Mouse (Mus musculus) small intestine, adult 2 months (tissue): ENCODE data around the gene Crlf1. TPM values are rescaled to one million over a fixed set of nuclear protein-coding genes. Genes with fewer than 3 reads are reported as not detected.

Experiments used
- H3K27ac ChIP-seq: fragments of 200-500 bp; 2 replicates; pipeline ENCODE4 v1.5.1; 2012; ENCODE audit warnings: low read depth, low read length, control low read depth, inconsistent platforms; ENCODE audit not compliant: insufficient read depth
- H3K27me3 ChIP-seq: fragments of 200-500 bp; 2 replicates; pipeline ENCODE4 v1.6.1; 2012; ENCODE audit warnings: mild to moderate bottlenecking, moderate library complexity, low read length, inconsistent platforms; ENCODE audit not compliant: control insufficient read depth, insufficient read depth
- H3K36me3 ChIP-seq: fragments of 200-500 bp; 2 replicates; pipeline ENCODE4 v1.6.1; 2012; ENCODE audit warnings: mild to moderate bottlenecking, low read length, control low read depth, inconsistent platforms; ENCODE audit not compliant: control insufficient read depth, insufficient read depth
- H3K4me1 ChIP-seq: fragments of 200-500 bp; 2 replicates; pipeline ENCODE4 v1.6.1; 2012; ENCODE audit warnings: low read length, inconsistent platforms, mixed read lengths; ENCODE audit not compliant: control insufficient read depth, insufficient read depth, insufficient read length
- H3K4me3 ChIP-seq: fragments of 200-500 bp; 2 replicates; pipeline ENCODE4 v1.5.1; 2012; ENCODE audit warnings: low read depth, mild to moderate bottlenecking, control low read depth, inconsistent platforms, low read length, moderate library complexity
- CTCF ChIP-seq: fragments of 200-500 bp; IDR thresholded peaks from 2 replicates; pipeline ENCODE4 v1.5.1; 2012; ENCODE audit warnings: low read depth, mild to moderate bottlenecking, control low read depth, inconsistent platforms, low read length, moderate library complexity, mixed read lengths; ENCODE audit not compliant: insufficient replicate concordance, insufficient read length; ENCODE audit errors: extremely low read depth
- POLR2A ChIP-seq: fragments of 200-500 bp; IDR thresholded peaks from 2 replicates; pipeline ENCODE4 v1.6.1; 2012; ENCODE audit warnings: low read depth, mild to moderate bottlenecking, control low read depth, inconsistent platforms, low read length, moderate library complexity
- WGBS: fragments of 180-500 bp; shearing (Covaris S2); methylation state at CpG from one replicate; pipeline ENCODE4 v1.1.7; 2018; 5-methylcytosine and 5-hydroxymethylcytosine counted together
- polyA plus RNA-seq: library from polyadenylated mRNA; depleted of rRNA; stranded (reverse); fragments of >200 nt; gene quantifications from 2 replicates; pipeline ENCODE4 v1.2.3, GENCODE M21; 2012

Gene Crlf1
- polyA plus RNA-seq, 1 experiment: 2.3 TPM

DNA sequence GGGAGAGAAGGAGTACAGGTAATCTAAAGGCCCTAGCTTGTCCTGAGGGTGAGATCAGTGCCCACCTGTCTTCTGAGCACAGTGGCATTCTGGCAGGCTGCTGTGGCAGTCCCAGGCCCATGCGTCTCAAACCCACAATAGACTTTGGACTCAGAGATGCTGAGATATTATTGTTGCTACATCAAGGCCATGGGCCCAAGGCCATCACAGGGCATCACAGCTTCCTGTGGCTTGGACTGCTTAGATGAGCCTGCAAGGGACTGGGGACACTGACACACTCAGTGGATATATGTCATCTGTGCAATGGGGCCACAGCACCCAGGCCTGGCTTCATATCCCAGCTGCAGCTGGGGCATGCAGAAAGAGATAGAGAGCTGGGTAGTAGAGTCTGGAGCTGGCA, 36.0 kb upstream of the Crlf1 start:
- no peak for TF ChIP-seq CTCF
- no peak for TF ChIP-seq POLR2A
- WGBS: 54% methylated on average over 1 of the region's 1 CpGs
- Histone ChIP-seq H3K27ac (no peak overlapping the region), H3K27me3 (no peaks in the 10 kb centered on the region), H3K4me1 (no peaks in the 10 kb centered on the region), H3K36me3 (0 out of 2 replicates have a peak, but pooled peaks cover 3% of the 10 kb centered on the region), H3K4me3 (no peak overlapping the region)

DNA sequence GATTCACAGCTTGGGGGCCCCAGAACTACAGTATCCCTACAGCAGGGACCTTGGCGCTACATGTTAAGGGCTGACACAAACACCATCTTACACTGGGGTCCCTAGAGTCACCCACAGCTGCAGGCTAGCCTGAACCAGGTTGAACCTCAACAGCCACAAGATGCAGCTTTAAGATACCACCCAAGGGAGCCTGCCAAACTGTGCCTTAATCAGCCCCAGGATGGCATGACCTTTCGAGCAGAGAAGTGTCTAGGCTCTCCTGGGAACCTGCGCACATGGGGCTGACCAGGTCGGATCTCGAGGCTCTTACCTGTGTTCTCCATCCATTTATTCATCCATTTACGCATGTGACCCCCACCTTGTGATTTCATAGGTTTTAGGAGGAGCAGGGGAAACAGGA, 35.1 kb upstream of the Crlf1 start:
- TF ChIP-seq CTCF (no peak), POLR2A (no peak)

GRCm38 (mm10) chr8:70458462-70458861, 34.5 kb upstream of the Crlf1 start:
- Histone ChIP-seq H3K36me3 (no peaks in the 10 kb centered on the region), H3K27me3 (no peaks in the 10 kb centered on the region), H3K4me1 (no peaks in the 10 kb centered on the region), H3K4me3 (no peak overlapping the region), H3K27ac (no peak overlapping the region)
- TF ChIP-seq CTCF: no peak
- no peak for TF ChIP-seq POLR2A
- 77% methylated on average over 3 of the region's 3 CpGs for WGBS

More for the DNA sequence above, 35.1 kb upstream of the Crlf1 start:
- Histone ChIP-seq H3K4me1 (no peaks in the 10 kb centered on the region), H3K27ac (no peak overlapping the region), H3K4me3 (no peak overlapping the region), H3K27me3 (no peaks in the 10 kb centered on the region), H3K36me3 (no peaks in the 10 kb centered on the region)
- WGBS: 87% methylated on average over 6 of the region's 6 CpGs

DNA sequence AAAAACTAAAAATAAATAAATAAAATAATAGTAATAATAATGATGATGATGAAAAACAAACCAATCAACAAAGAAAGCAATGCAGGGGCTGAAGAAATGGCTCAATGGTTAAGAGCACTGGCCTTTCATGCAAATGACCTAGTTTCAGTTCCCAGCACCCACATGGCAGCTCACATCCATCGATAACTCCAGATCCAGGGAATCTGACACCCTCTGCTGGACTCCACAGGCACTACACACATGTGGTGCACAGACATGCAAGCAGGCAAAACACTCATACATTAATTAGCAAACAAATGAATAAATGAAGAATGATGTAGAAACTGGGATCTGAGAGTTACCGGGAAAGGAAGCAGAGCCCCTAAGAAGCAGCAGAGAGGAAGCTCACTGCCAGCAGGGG, 33.3 kb upstream of the Crlf1 start:
- WGBS: 94% methylated on average over 2 of the region's 2 CpGs
- no peak for TF ChIP-seq CTCF
- no peak for TF ChIP-seq POLR2A
- H3K4me3 ChIP-seq: no peak overlapping the region
- no peaks in the 10 kb centered on the region for H3K4me1 ChIP-seq
- no peaks in the 10 kb centered on the region for H3K36me3 ChIP-seq
- H3K27me3 ChIP-seq: no peaks in the 10 kb centered on the region
- no peak overlapping the region for H3K27ac ChIP-seq

- no peaks in the 10 kb centered on the region for H3K36me3 ChIP-seq
- H3K4me1 ChIP-seq: no peaks in the 10 kb centered on the region
- no peak overlapping the region for H3K27ac ChIP-seq
- no peak overlapping the region for H3K4me3 ChIP-seq
- 97% methylated on average over 5 of the region's 5 CpGs for WGBS
- TF ChIP-seq CTCF (no peak), POLR2A (no peak)
- no peaks in the 10 kb centered on the region for H3K27me3 ChIP-seq
Measured at GRCm38 (mm10) chr8:70460199-70460598, 32.8 kb upstream of the Crlf1 start.

DNA sequence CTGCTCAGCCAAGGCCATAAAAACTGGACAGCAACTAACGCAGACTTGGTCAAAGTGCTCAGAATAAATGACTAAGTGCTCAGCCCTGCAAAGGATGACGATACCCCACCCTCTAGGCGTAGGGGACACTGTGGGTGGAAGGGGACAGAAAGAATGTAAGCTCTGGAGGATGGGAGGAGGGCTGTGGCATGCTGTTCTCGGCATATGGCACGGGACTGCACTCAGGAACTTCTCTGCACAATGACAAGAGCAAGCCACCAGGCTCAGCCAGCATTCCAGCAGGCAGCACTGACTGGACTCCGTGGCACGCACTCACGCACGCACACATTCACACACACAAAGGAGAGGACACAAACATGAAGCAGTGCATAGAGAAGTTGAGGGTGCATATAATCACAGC, 32.4 kb upstream of the Crlf1 start:
- no peak overlapping the region for H3K4me3 ChIP-seq
- H3K27me3 ChIP-seq: no peaks in the 10 kb centered on the region
- WGBS: 83% methylated on average over 9 of the region's 9 CpGs
- no peaks in the 10 kb centered on the region for H3K4me1 ChIP-seq
- H3K27ac ChIP-seq: no peak overlapping the region
- no peaks in the 10 kb centered on the region; the same call in 1 of the 2 replicates for H3K36me3 ChIP-seq
- TF ChIP-seq CTCF (no peak), POLR2A (no peak)

DNA sequence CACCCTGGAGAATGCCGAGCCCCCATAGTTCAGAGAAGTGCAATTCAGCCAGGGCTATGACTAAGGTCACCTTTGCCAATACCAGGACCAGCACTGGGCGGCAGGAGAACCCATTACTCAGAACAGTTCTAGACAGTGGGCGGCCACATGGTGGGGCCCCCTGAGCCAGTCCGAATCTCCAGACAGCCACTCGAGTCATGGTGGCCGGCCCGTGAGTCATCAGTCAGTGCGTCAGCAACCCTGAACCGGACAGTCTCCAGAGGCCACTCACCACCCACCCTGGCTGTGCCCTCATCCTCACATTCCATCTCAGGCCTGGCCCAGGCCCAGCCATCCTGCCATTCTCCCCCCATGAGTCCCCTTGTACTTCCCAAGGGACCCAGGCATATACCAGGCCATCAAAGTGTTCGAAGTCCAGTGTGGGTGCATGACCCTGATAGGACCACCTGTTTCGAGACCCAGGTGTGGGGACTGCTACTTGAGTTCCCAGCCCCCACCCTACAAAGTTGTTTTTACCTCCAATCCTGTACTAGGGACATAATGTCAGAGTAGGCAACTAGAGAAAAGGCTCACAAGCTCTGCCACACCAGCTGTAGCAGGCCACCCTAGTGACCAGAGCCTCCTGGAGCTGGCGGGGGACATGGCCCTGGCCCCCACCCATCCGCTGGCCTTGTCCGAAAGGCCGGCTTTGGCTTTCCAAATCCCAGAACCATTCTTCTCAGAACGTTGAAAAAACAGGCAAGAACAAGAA, 31.0 kb upstream of the Crlf1 start:
- H3K27me3 ChIP-seq: no peaks in the 10 kb centered on the region
- H3K4me3 ChIP-seq: no peak overlapping the region
- no peaks in the 10 kb centered on the region; the same call in 1 of the 2 replicates for H3K36me3 ChIP-seq
- H3K4me1 ChIP-seq: no peaks in the 10 kb centered on the region
- H3K27ac ChIP-seq: no peak overlapping the region
- TF ChIP-seq POLR2A: no peak
- no peak for TF ChIP-seq CTCF
- 90% methylated on average over 16 of the region's 16 CpGs for WGBS

- H3K27ac ChIP-seq: no peak overlapping the region
- 88% methylated on average over 8 of the region's 8 CpGs for WGBS
Measured at GRCm38 (mm10) chr8:70462516-70462813, 30.5 kb upstream of the Crlf1 start.

More at GRCm38 (mm10) chr8:70462516-70462813, 30.5 kb upstream of the Crlf1 start:
- TF ChIP-seq POLR2A (no peak), CTCF (no peak)
- Histone ChIP-seq H3K36me3 (no peaks in the 10 kb centered on the region; the same call in 1 of the 2 replicates), H3K4me3 (no peak overlapping the region), H3K4me1 (peaks cover 4% of the 10 kb centered on the region; the same call in 1 of the 2 replicates), H3K27me3 (no peaks in the 10 kb centered on the region)
